Mouse (Mus musculus) stomach, embryonic 16.5 days (tissue): ENCODE measurements around the gene Pde8b. TPM values are rescaled to one million over a fixed set of nuclear protein-coding genes. Genes with fewer than 3 reads are reported as not detected.

ENCODE experiments used
- ATAC-seq: fragments of 200-750 bp; cut with Nextera tagmentation; 2 replicates; pipeline ENCODE4 v1.8.0; 2017; ENCODE audit warnings: moderate number of reproducible peaks, moderate TSS enrichment; ENCODE audit not compliant: insufficient read depth, low FRiP score
- H3K27ac ChIP-seq: fragments of 300-500 bp; sonication (generic); 2 replicates; pipeline ENCODE4 v1.5.1; 2014; ENCODE audit warnings: low read length
- H3K27me3 ChIP-seq: fragments of 300-500 bp; sonication (generic); 2 replicates; pipeline ENCODE4 v1.6.1; 2014; ENCODE audit warnings: low read length, control low read depth, mixed read lengths; ENCODE audit not compliant: control insufficient read depth, insufficient read depth
- H3K36me3 ChIP-seq: fragments of 300-500 bp; sonication (generic); 2 replicates; pipeline ENCODE4 v1.6.1; 2014; ENCODE audit warnings: low read length; ENCODE audit not compliant: control insufficient read depth, insufficient read depth
- H3K4me1 ChIP-seq: fragments of 300-500 bp; sonication (generic); 2 replicates; pipeline ENCODE4 v1.6.1; 2014; ENCODE audit warnings: low read length, control low read depth, mixed read lengths; ENCODE audit not compliant: control insufficient read depth, insufficient read depth
- H3K4me2 ChIP-seq: fragments of 300-500 bp; sonication (generic); 2 replicates; pipeline ENCODE4 v1.6.1; 2014; ENCODE audit warnings: low read depth, low read length, mixed read lengths
- H3K4me3 ChIP-seq: fragments of 300-500 bp; sonication (generic); replicated peaks from 2 replicates; pipeline ENCODE4 v1.5.1; 2014; ENCODE audit warnings: mild to moderate bottlenecking, low read length
- H3K9ac ChIP-seq: fragments of 300-500 bp; sonication (generic); 2 replicates; pipeline ENCODE4 v1.6.1; 2014; ENCODE audit warnings: low read length
- H3K9me3 ChIP-seq: fragments of 300-500 bp; sonication (generic); replicated peaks from 2 replicates; pipeline ENCODE4 v1.6.1; 2016; ENCODE audit warnings: low read length, control low read depth; ENCODE audit not compliant: control insufficient read depth
- WGBS: fragments of 180-500 bp; shearing (Covaris S2); extraction: QIAGEN DNeasy Blood & Tissue Kit; methylation state at CpG from one replicate; pipeline ENCODE4 v1.1.7; 2014; 5-methylcytosine and 5-hydroxymethylcytosine counted together
- polyA plus RNA-seq: library from polyadenylated mRNA; unstranded; fragments of >200 nt; fragmentation: Nextera tagmentation; extraction: Ambion mirVana; gene quantifications from 2 replicates; pipeline ENCODE4 v1.2.1, GENCODE M21; 2015

The Pde8b gene
- polyA plus RNA-seq, 1 experiment from 2014 or later = 5.8 TPM

DNA sequence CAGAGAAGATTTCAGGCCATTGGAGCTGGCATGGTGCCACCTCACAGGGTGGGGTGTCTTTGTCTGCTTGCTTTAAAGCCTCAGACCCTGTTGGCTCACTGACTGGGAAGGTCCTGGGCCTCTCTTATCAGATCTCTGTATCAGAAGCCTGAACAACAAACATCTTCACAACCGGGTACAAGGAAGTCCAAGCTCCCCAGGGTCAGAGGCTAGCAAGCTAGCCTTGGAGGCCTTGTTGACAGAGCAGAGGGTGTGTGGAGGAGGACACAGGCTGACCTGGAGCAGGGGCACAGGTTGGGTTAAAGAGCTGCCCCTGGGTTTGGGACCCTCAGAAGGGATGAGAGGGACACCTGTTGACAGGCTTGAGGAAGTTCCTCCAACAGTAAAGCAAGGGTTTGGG is 10.3 kb upstream of the Pde8b start:
- no peak overlapping the region for H3K4me2 ChIP-seq
- H3K9ac ChIP-seq = no peak overlapping the region
- H3K36me3 ChIP-seq = no peaks in the 10 kb centered on the region
- H3K4me1 ChIP-seq = peaks cover 7% of the 10 kb centered on the region; the same call in 1 of the 2 replicates
- H3K4me3 ChIP-seq = no peak overlapping the region
- 32% methylated on average over 1 of the region's 1 CpGs for WGBS
- peak; percentile 68 for ATAC-seq
- H3K27me3 ChIP-seq = no peaks in the 10 kb centered on the region
- no peaks in the 10 kb centered on the region for H3K9me3 ChIP-seq
- H3K27ac ChIP-seq = no peak overlapping the region

DNA sequence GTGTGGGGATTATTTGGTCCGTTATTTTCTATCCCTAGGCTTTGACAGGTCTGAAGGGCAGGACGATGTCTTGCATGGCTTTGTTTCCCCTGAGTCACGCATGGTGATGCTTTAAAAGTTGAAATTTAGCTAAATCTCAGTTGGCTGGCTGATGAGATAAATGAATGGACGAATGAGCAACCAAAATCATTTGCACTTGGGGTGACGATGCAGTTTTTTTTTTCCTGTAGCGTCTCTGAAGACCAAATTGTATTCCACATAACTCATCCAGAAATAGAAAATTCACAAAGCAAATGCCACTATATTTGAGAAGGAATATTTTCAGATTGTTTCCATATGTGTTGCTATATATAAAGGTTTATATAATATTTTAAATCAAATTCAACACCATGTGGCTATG is 6.9 kb upstream of the Pde8b start:
- Histone ChIP-seq H3K4me2 (no peak overlapping the region), H3K27me3 (no peaks in the 10 kb centered on the region), H3K9me3 (no peaks in the 10 kb centered on the region), H3K4me1 (peaks cover 7% of the 10 kb centered on the region; the same call in 1 of the 2 replicates), H3K36me3 (no peaks in the 10 kb centered on the region), H3K27ac (no peak overlapping the region), H3K9ac (no peak overlapping the region), H3K4me3 (no peak overlapping the region)
- WGBS = 90% methylated on average over 6 of the region's 6 CpGs
- no peak for ATAC-seq

DNA sequence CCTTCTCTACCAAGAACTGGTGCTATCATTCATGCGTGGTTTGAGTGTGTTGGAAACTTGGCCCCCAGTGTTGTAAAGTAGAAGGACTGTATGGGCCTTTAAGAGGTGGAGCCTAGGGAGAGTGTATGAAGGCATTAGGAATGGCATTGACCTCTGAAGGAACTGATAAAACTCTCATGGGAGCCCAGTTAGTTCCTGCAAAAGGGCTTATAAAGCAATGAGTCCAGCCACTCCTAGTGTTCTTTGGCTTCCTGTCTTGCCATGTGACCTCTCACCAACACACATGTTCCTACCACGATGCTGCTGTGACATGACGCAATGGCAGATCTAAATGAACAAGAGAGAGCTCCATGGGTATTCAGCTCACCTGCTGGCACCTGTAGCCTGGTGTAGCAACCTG is 4.9 kb upstream of the Pde8b start:
- no peaks in the 10 kb centered on the region for H3K4me1 ChIP-seq
- no peak; the same call in 1 of the 2 replicates for ATAC-seq
- H3K9me3 ChIP-seq = no peaks in the 10 kb centered on the region
- H3K27ac ChIP-seq = no peak overlapping the region
- H3K4me3 ChIP-seq = no peak overlapping the region
- H3K36me3 ChIP-seq = no peaks in the 10 kb centered on the region
- 83% methylated on average over 3 of the region's 3 CpGs for WGBS
- no peak overlapping the region for H3K9ac ChIP-seq
- H3K4me2 ChIP-seq = no peak overlapping the region
- no peaks in the 10 kb centered on the region; the same call in 1 of the 2 replicates for H3K27me3 ChIP-seq

DNA sequence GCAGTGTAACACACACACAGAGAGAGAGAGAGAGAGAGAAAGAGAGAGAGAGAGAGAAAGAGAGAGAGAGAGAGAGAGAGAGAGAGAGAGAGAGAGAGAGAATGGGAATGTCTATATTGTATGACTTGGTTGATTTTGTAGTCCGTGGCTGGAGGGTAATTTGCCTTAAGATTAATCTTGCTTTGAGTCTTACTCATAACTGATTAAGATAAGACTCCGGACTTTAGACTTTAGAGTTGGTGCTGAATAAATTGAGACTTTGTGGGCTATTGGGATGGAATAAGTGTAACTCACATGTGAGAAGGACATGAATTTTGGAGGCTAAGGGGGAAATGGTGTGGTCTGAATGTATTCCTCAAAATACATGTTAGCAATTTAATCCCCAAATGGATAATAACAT is 7.1 kb downstream of the Pde8b start:
- no peak overlapping the region for H3K4me3 ChIP-seq
- ATAC-seq = no peak
- WGBS = 57% methylated on average over 2 of the region's 2 CpGs
- no peaks in the 10 kb centered on the region for H3K4me1 ChIP-seq
- no peak overlapping the region for H3K27ac ChIP-seq
- H3K9ac ChIP-seq = no peak overlapping the region
- no peak overlapping the region for H3K4me2 ChIP-seq
- no peaks in the 10 kb centered on the region for H3K27me3 ChIP-seq
- H3K9me3 ChIP-seq = no peaks in the 10 kb centered on the region
- no peaks in the 10 kb centered on the region for H3K36me3 ChIP-seq

DNA sequence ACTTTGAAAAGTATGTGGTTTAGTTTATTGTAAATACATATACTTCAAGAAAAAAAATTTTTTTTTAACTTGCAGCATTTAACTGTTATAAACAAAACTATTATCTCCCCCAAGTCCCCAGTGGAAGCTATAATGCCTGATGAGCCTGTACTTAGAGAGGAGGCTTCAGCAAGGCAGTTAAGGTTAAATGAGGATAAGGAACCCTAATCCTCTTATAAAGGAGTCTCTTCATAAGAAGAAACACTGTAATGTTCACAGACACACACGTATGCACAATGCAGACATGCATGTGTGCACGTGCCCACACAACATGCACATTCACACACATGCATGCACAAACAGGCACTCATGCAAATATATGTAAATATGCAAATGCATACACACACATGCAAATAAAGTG is 12.6 kb downstream of the Pde8b start:
- no peak overlapping the region for H3K4me3 ChIP-seq
- H3K4me1 ChIP-seq = no peaks in the 10 kb centered on the region
- H3K36me3 ChIP-seq = no peaks in the 10 kb centered on the region
- no peak overlapping the region for H3K27ac ChIP-seq
- H3K9ac ChIP-seq = no peak overlapping the region
- ATAC-seq = no peak
- no peak overlapping the region for H3K4me2 ChIP-seq
- WGBS = 92% methylated on average over 2 of the region's 2 CpGs
- no peaks in the 10 kb centered on the region for H3K9me3 ChIP-seq
- H3K27me3 ChIP-seq = no peaks in the 10 kb centered on the region

DNA sequence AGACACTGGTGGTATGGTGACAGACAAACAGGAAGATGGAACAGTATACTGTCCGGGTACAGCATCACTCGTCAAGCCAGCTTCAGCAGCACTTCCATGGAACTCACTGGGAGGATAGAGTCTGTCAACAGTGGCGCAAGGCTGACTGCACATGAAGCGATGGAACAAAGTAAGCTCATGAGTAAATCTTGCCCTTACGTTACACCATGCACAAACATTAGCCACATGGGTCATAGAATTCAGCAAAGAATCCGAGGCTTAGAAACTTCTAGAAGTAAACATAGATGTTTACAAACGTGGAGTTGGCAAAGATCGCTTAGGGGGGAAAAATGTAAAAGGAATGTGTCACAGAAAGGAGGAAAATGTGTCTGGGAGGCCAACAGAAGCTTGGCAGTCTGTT is 14.9 kb downstream of the Pde8b start:
- H3K27ac ChIP-seq = no peak overlapping the region
- no peaks in the 10 kb centered on the region for H3K36me3 ChIP-seq
- no peak overlapping the region for H3K4me3 ChIP-seq
- H3K4me2 ChIP-seq = no peak overlapping the region
- no peaks in the 10 kb centered on the region for H3K9me3 ChIP-seq
- ATAC-seq = no peak
- H3K4me1 ChIP-seq = no peaks in the 10 kb centered on the region
- 57% methylated on average over 8 of the region's 8 CpGs for WGBS
- no peaks in the 10 kb centered on the region for H3K27me3 ChIP-seq
- no peak overlapping the region for H3K9ac ChIP-seq

DNA sequence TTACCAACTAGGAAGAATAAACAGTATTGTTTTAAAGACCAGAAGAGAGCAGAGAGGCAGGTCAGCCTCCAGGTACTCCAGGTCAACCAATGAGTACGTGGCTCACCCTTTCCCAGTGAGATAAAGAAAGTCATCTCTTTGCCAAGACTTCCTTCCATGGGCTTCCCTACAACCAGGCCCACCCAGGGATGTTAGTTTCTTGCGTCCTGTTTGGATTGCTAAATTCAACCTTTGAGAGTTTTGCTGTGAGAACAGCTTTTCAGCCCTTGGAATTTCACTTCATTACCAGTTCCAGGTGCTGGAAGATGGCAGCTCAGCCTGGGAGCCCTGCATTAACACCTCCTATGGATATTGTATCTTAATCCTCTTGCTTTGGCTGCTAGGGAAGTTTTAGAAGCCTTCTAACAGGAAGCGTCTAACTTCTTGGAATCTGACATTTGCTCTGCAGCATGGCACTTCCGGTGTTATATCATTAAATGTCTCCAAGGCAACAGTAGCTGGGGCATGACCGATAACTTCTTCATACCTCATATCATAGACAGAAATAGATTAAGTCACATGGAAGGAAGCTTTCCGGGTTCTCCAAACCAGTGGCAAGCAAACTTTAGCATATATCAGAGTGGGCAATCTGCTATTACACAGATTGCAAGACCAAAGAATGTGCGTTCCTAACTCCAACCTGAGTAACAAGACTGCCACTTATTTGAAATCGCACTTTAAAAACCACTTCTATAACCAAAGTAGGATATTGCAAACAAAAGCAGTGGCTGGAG is 18.6 kb downstream of the Pde8b start:
- H3K4me1 ChIP-seq = no peaks in the 10 kb centered on the region
- H3K9me3 ChIP-seq = no peaks in the 10 kb centered on the region
- H3K27ac ChIP-seq = no peak overlapping the region
- H3K4me2 ChIP-seq = no peak overlapping the region
- no peak for ATAC-seq
- H3K9ac ChIP-seq = no peak overlapping the region
- 79% methylated on average over 8 of the region's 8 CpGs for WGBS
- H3K36me3 ChIP-seq = no peaks in the 10 kb centered on the region
- no peak overlapping the region for H3K4me3 ChIP-seq
- no peaks in the 10 kb centered on the region for H3K27me3 ChIP-seq

DNA sequence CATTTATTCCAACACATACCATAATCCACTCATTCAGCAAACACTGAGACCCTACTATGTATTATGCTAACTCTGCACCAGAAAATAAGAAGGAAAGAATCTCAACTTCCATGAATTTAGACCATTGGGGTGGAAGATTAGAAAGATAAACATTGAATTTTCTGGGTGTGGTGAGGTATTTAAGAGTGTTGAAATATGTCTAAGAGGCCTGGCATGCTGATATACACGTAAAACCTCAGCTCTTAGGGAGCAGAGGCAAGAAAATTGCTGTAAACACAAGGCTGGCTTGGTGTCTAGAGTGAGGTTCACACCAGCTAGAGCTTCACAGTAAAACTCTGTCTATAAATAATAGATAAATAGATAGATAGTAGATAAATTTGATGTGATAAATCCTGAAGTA is 19.8 kb downstream of the Pde8b start:
- H3K4me3 ChIP-seq = no peak overlapping the region
- WGBS = 34% methylated on average over 1 of the region's 1 CpGs

DNA sequence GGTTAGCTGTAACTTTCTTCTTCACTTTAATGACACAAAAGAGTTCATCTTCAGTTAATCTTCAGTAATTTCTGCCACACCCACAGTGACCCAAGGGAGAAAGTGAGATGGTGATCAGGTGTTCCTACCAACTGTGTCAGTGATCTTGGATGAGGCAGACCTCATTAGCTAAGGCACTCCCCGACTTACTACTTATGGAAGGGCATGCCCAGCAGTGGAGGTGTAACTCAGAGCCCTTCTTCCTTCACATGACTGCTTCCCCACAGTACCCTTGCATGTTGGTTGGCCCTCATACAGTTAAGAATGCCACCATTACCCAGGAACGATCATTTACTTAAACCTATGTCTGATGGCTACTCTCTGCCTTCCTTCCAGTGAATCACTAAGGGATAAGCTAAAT is 25.6 kb downstream of the Pde8b start:
- ATAC-seq = no peak
- Histone ChIP-seq H3K4me1 (no peaks in the 10 kb centered on the region), H3K4me2 (no peak overlapping the region), H3K4me3 (no peak overlapping the region), H3K9me3 (no peaks in the 10 kb centered on the region), H3K36me3 (no peaks in the 10 kb centered on the region), H3K27ac (no peak overlapping the region), H3K9ac (no peak overlapping the region), H3K27me3 (peaks cover 5% of the 10 kb centered on the region)
- WGBS = 73% methylated on average over 2 of the region's 2 CpGs

More for the DNA sequence above, 19.8 kb downstream of the Pde8b start:
- Histone ChIP-seq H3K9me3 (no peaks in the 10 kb centered on the region), H3K27me3 (no peaks in the 10 kb centered on the region), H3K36me3 (no peaks in the 10 kb centered on the region), H3K4me1 (no peaks in the 10 kb centered on the region), H3K4me2 (no peak overlapping the region), H3K9ac (no peak overlapping the region), H3K27ac (no peak overlapping the region)
- ATAC-seq = peak; percentile 47; the same call in 1 of the 2 replicates
